Mouse (Mus musculus) urinary bladder, adult 2 months (tissue): Measurements from ENCODE around the gene Dysf. TPM values are rescaled to one million over a fixed set of nuclear protein-coding genes. Genes with fewer than 3 reads are reported as not detected.

Experiments used
- DNase-seq: peaks from one replicate; pipeline ENCODE4 v3.0.0; 2022; ENCODE audit warnings: low spot score
- polyA plus RNA-seq: library from polyadenylated mRNA; depleted of rRNA; stranded (reverse); fragments of >200 nt; gene quantifications from 2 replicates; pipeline ENCODE4 v1.2.3, GENCODE M21; 2012

Gene Dysf
- polyA plus RNA-seq, 1 experiment: 14.9 TPM

GRCm38 (mm10) chr6:84167612-84168011 is 159.2 kb downstream of the Dysf start:
- DNase-seq: no peak

GRCm38 (mm10) chr6:84168571-84168970 is 160.2 kb downstream of the Dysf start:
- DNase-seq: no peak

GRCm38 (mm10) chr6:84173626-84174025 is 165.2 kb downstream of the Dysf start:
- no peak for DNase-seq

GRCm38 (mm10) chr6:84178776-84179405 is 170.5 kb downstream of the Dysf start:
- no peak for DNase-seq

- no peak for DNase-seq
These were observed 173.1 kb downstream of the Dysf start for GRCm38 (mm10) chr6:84181452-84181851.

- DNase-seq: no peak
These were observed 183.4 kb downstream of the Dysf start for GRCm38 (mm10) chr6:84191656-84192250.

GRCm38 (mm10) chr6:84196511-84196910 is 188.1 kb downstream of the Dysf start:
- no peak for DNase-seq

GRCm38 (mm10) chr6:84197811-84198213 is 189.4 kb downstream of the Dysf start:
- DNase-seq: no peak

- no peak for DNase-seq
These were observed 193.5 kb downstream of the Dysf start for GRCm38 (mm10) chr6:84201721-84202490.

GRCm38 (mm10) chr6:84205611-84206010 is 197.2 kb downstream of the Dysf start:
- DNase-seq: no peak

- DNase-seq: no peak
These were observed 200.2 kb downstream of the Dysf start for GRCm38 (mm10) chr6:84208589-84208988.

GRCm38 (mm10) chr6:84209736-84210434 is 201.5 kb downstream of the Dysf start:
- no peak for DNase-seq

- DNase-seq: no peak
These were observed 203.1 kb downstream of the Dysf start for GRCm38 (mm10) chr6:84211473-84211872.

GRCm38 (mm10) chr6:84213101-84213500 is 204.7 kb downstream of the Dysf start:
- no peak for DNase-seq

- DNase-seq: no peak
These were observed 209.0 kb downstream of the Dysf start for GRCm38 (mm10) chr6:84217216-84217933.

- no peak for DNase-seq
These were observed 210.7 kb downstream of the Dysf start for GRCm38 (mm10) chr6:84219119-84219518.

- DNase-seq: no peak
These were observed 216.5 kb downstream of the Dysf start for GRCm38 (mm10) chr6:84224861-84225260.

- no peak for DNase-seq
These were observed 217.2 kb downstream of the Dysf start for GRCm38 (mm10) chr6:84225587-84225986.

GRCm38 (mm10) chr6:84228196-84228595 is 219.8 kb downstream of the Dysf start:
- DNase-seq: no peak

- no peak for DNase-seq
These were observed 220.4 kb downstream of the Dysf start for GRCm38 (mm10) chr6:84228786-84229185.

GRCm38 (mm10) chr6:84229739-84230138 is 221.3 kb downstream of the Dysf start:
- DNase-seq: no peak

- no peak for DNase-seq
These were observed 222.7 kb downstream of the Dysf start for GRCm38 (mm10) chr6:84231108-84231507.
